Mouse (Mus musculus) 3T3-L1 (cell line): ENCODE results near the gene Fbxl18.
A peak's percentile ranks its signal among the peaks of the same experiment; 100 is the strongest.

Experiments
- DNase-seq: peaks from one replicate; pipeline ENCODE4 v3.0.0-alpha.2; 2015; ENCODE audit warnings: low read depth, low spot score

Fbxl18 gene

GRCm38 (mm10) chr5:142894918-142895613 lies at the start of gene Fbxl18:
Gene Fbxl18 (minus strand): TSS chr5:142895421.
- DNase-seq, result peak; percentile 98

- peak; percentile 73 for DNase-seq
Measured at GRCm38 (mm10) chr5:142940393-142940792, 45.2 kb upstream of the Fbxl18 start.

- peak; percentile 72 for DNase-seq
Measured at GRCm38 (mm10) chr5:142937956-142938727, 42.9 kb upstream of the Fbxl18 start.

GRCm38 (mm10) chr5:142936336-142936719 lies 41.1 kb upstream of the Fbxl18 start:
- peak; percentile 86 for DNase-seq

- peak; percentile 88 for DNase-seq
Measured at GRCm38 (mm10) chr5:142935642-142936335, 40.6 kb upstream of the Fbxl18 start.

GRCm38 (mm10) chr5:142932731-142933130 lies 37.5 kb upstream of the Fbxl18 start:
- DNase-seq, result no peak

GRCm38 (mm10) chr5:142932084-142932685 lies 37.0 kb upstream of the Fbxl18 start:
- peak; percentile 98 for DNase-seq

- no peak for DNase-seq
Measured at GRCm38 (mm10) chr5:142931241-142931745, 36.1 kb upstream of the Fbxl18 start.

- DNase-seq, result peak; percentile 90
Measured at GRCm38 (mm10) chr5:142929400-142929752, 34.2 kb upstream of the Fbxl18 start.

GRCm38 (mm10) chr5:142928749-142929399 lies 33.7 kb upstream of the Fbxl18 start:
- peak; percentile 90 for DNase-seq

GRCm38 (mm10) chr5:142927341-142927930 lies 32.2 kb upstream of the Fbxl18 start:
- DNase-seq, result no peak

GRCm38 (mm10) chr5:142926940-142927228 lies 31.7 kb upstream of the Fbxl18 start:
- DNase-seq, result no peak

- DNase-seq, result no peak
Measured at GRCm38 (mm10) chr5:142926204-142926939, 31.2 kb upstream of the Fbxl18 start.

- no peak for DNase-seq
Measured at GRCm38 (mm10) chr5:142924336-142924959, 29.2 kb upstream of the Fbxl18 start.

- DNase-seq, result no peak
Measured at GRCm38 (mm10) chr5:142923781-142924180, 28.6 kb upstream of the Fbxl18 start.

GRCm38 (mm10) chr5:142922251-142922650 lies 27.0 kb upstream of the Fbxl18 start:
- no peak for DNase-seq

GRCm38 (mm10) chr5:142921074-142921459 lies 25.8 kb upstream of the Fbxl18 start:
- no peak for DNase-seq

- peak; percentile 100 for DNase-seq
Measured at GRCm38 (mm10) chr5:142920311-142921073, 25.3 kb upstream of the Fbxl18 start.

GRCm38 (mm10) chr5:142917402-142917801 lies 22.2 kb upstream of the Fbxl18 start:
- DNase-seq, result no peak
